Mouse (Mus musculus) G1E (cell line): ENCODE results near the gene Alg3. TPM values are rescaled to one million over a fixed set of nuclear protein-coding genes. Genes with fewer than 3 reads are reported as not detected.

Experiments used
- ATAC-seq: 2 replicates; pipeline ENCODE4 v1.8.0; 2016; ENCODE audit warnings: mild to moderate bottlenecking; ENCODE audit not compliant: insufficient number of reproducible peaks, poor library complexity, low FRiP score, severe bottlenecking; ENCODE audit errors: extremely low read depth
- DNase-seq: peaks from one replicate; pipeline ENCODE4 v3.0.0; 2012; ENCODE audit warnings: low spot score
- H3K27me3 ChIP-seq: 2 replicates; pipeline ENCODE4 v1.6.1; 2012; ENCODE audit warnings: mild to moderate bottlenecking, low read length, inconsistent platforms; ENCODE audit not compliant: insufficient read depth
- H3K36me3 ChIP-seq: replicated peaks from 2 replicates; pipeline ENCODE3; 2012; ENCODE audit warnings: mild to moderate bottlenecking, inconsistent platforms
- H3K4me1 ChIP-seq: 2 replicates; pipeline ENCODE4 v1.6.1; 2012; ENCODE audit warnings: low read depth, low read length, inconsistent platforms, mixed read lengths; ENCODE audit not compliant: insufficient read depth
- H3K4me3 ChIP-seq: 2 replicates; pipeline ENCODE4 v1.5.1; 2012; ENCODE audit warnings: low read depth, mild to moderate bottlenecking, inconsistent platforms, low read length, moderate library complexity, mixed read lengths
- H3K9me3 ChIP-seq: replicated peaks from 2 replicates; pipeline ENCODE4 v1.6.1; 2012; ENCODE audit warnings: inconsistent platforms
- CTCF ChIP-seq: IDR thresholded peaks from 2 replicates; pipeline ENCODE4 v1.5.1; 2012; ENCODE audit warnings: low read depth, low read length, inconsistent platforms, mixed read lengths
- GATA1 ChIP-seq: IDR thresholded peaks from 2 replicates; pipeline ENCODE4 v1.6.1; 2012; ENCODE audit warnings: borderline replicate concordance, low read length, inconsistent platforms, mixed read lengths
- GATA2 ChIP-seq: IDR thresholded peaks from 2 replicates; pipeline ENCODE4 v1.6.1; 2012; ENCODE audit warnings: low read depth, low read length, inconsistent platforms, borderline replicate concordance
- POLR2AphosphoS5 ChIP-seq: IDR thresholded peaks from 2 replicates; pipeline ENCODE4 v1.6.1; 2012; ENCODE audit warnings: low read depth, low read length, inconsistent platforms; ENCODE audit not compliant: insufficient replicate concordance
- TAL1 ChIP-seq: conservative IDR thresholded peaks from 2 replicates; pipeline ENCODE4 v1.6.1; 2012; ENCODE audit warnings: low read depth, low read length, inconsistent platforms, mixed read lengths
- polyA plus RNA-seq: library from polyadenylated mRNA; stranded (reverse); fragments of >175 nt; gene quantifications from 2 replicates; pipeline ENCODE4 v1.2.3, GENCODE M21; 2012
- total RNA-seq, 2 experiments: library from RNA; stranded (forward) in 1 of 2; stranded (reverse) in 1 of 2; fragments of 200-1000 nt in 1 of 2; fragments of >200 nt in 1 of 2; fragmentation: Nextera tagmentation in 1 of 2; gene quantifications; 2 replicates each; pipeline ENCODE4 v1.2.3; 2014 to 2017

Gene Alg3
- total RNA-seq (2014; fragmentation: Nextera tagmentation), result 36.3 and 45.6 TPM in 2 replicates
- 9.9 and 12.0 TPM in 2 replicates for total RNA-seq (2017)
- 5.5 and 12.8 TPM in 2 replicates for polyA plus RNA-seq

DNA sequence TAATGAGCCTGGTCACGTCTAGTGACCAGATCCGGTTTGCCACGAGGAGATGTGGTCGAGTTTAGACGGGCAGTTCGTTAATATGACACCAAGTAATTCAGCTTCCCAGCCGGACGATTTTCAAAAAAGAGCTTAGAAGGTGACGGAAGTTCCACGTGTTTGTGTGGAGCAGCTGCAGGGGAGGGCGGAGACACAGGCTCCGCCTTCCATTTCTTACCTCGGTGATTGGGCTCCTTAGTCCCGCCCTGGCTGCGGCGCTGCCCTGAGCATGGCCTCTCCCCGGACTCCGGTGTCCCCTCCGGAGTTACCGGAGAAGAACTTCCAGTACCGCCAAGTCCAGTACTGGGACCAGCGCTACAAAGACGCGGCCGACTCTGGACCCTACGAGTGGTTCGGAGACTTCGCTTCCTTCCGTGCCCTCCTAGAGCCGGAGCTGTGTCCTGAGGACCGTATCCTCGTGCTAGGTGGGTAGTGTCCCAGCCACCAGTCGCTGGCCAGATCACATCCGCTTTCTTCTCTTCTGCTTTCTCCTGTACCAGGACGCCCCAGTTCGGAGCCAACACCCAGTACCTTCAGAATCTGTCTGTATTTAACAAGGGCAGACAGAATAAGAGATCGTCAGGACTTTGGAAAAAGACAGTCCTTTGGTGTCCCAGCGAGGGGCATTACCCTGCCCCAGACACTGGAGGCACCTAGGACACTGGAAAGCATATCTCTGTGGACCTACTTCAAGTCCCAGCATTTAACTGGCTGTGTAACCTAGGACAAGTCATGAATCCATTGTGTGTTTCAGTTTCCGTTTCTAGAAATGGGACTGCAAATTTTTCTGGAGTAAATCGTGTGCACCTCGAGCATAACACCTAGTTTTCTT, at the start of gene Alg3, which contains the start of the genes Eef1akmt4 and Gm49333:
Gene Alg3, minus strand, starts transcription at position 379 of the 871 bp plus-strand sequence.
Gene Eef1akmt4, plus strand, starts transcription at position 237 of the 871 bp plus-strand sequence.
Gene Gm49333, plus strand, starts transcription at position 254 of the 871 bp plus-strand sequence.
- Histone ChIP-seq H3K27me3 (no peaks in the 10 kb centered on the region), H3K4me3 (peak within 1 kb of the TSS; percentile 85), H3K9me3 (no peaks in the 10 kb centered on the region), H3K36me3 (peaks cover 58% of the 10 kb centered on the region), H3K4me1 (peaks cover 36% of the 10 kb centered on the region)
- TF ChIP-seq TAL1, result no peak
- TF ChIP-seq GATA1, result no peak
- no peak for TF ChIP-seq POLR2AphosphoS5
- no peak for TF ChIP-seq CTCF
- TF ChIP-seq GATA2, result no peak
- DNase-seq (peak; percentile 95), ATAC-seq (peak; percentile 94)

DNA sequence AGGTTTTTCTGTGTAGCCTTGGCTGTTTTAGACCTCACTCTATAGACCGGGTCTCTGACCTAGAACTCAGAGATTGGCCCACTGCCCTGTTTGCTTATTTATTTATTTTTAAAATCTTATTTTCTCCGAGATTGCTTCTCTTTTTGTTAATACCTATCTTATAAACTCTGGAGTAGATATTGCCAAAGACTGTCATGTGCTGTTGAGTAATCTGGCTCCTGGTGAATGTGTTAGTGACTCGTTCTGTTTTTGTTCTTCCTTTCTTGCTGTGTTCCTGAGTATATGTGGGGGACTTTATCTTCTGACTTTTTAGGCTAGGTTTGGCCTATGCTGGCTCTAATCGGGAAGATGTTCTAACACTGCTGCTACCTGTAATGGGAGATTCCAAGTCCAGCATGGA, 46.1 kb upstream of the Alg3 start:
- H3K36me3 ChIP-seq, result peaks cover 97% of the 10 kb centered on the region
- ATAC-seq, result no peak
- TF ChIP-seq GATA2, result no peak
- TF ChIP-seq POLR2AphosphoS5, result no peak
- no peak for TF ChIP-seq GATA1
- TF ChIP-seq TAL1, result no peak
- no peak for TF ChIP-seq CTCF
- H3K9me3 ChIP-seq, result no peaks in the 10 kb centered on the region
- H3K27me3 ChIP-seq, result no peaks in the 10 kb centered on the region
- H3K4me1 ChIP-seq, result peaks cover 9% of the 10 kb centered on the region
- no peak for DNase-seq
- no peak overlapping the region for H3K4me3 ChIP-seq

DNA sequence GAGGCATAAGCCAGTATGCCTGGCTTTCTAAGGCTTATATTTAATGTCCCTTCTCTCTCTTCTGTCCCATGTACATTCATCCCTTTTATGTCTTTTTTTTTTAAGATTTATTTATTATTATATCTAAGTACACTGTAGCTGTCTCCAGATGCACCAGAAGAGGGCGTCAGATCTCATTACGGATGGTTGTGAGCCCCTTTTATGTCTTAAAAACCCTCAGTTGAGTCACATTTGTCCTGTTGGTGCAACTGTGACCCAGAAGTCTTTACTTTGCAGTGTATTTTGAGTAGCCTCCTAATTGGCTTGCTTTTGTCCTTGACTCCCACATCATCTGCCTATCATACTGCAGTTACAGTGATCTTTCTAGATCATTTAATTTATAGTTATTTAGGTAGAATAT, 41.8 kb upstream of the Alg3 start:
- DNase-seq, result no peak
- no peak for ATAC-seq

DNA sequence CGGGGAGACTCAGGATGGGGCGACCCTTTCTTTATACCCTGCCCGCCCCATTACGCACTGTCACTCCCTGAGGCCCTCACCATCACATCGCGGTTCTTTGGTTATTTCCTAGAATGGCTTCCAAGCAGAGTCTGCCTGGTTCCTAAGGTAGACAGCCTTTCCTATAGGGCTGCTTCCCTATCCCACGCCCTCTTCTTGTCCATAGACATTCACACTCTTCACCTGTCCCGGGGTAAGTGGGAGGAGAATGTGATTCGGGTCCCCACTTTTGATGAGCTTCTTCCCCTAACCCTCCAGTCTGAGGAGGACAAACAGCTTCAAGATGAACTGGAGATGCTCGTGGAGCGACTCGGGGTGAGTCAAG, 40.4 kb upstream of the Alg3 start:
- Histone ChIP-seq H3K27me3 (no peaks in the 10 kb centered on the region), H3K4me3 (peak overlapping the region; percentile 85), H3K36me3 (peaks cover 41% of the 10 kb centered on the region), H3K9me3 (no peaks in the 10 kb centered on the region), H3K4me1 (peaks cover 17% of the 10 kb centered on the region)
- DNase-seq, result no peak
- TF ChIP-seq GATA2 (no peak), POLR2AphosphoS5 (no peak), TAL1 (no peak), GATA1 (no peak), CTCF (no peak)
- ATAC-seq, result no peak

More for the DNA sequence above, 41.8 kb upstream of the Alg3 start:
- Histone ChIP-seq H3K36me3 (peaks cover 54% of the 10 kb centered on the region), H3K4me3 (no peak overlapping the region; the same call in 1 of the 2 replicates), H3K4me1 (peaks cover 15% of the 10 kb centered on the region), H3K9me3 (no peaks in the 10 kb centered on the region), H3K27me3 (no peaks in the 10 kb centered on the region)
- TF ChIP-seq GATA2, result no peak

GRCm38 (mm10) chr16:20651076-20651946, 39.8 kb upstream of the Alg3 start, which contains the start of gene Psmd2:
Gene Psmd2 (plus strand): TSS chr16:20651652.
- ATAC-seq (peak; percentile 87), DNase-seq (peak; percentile 77)
- TF ChIP-seq POLR2AphosphoS5 (peak; percentile 67; the same call in 1 of the 2 replicates), CTCF (no peak)
- Histone ChIP-seq H3K36me3 (peaks cover 34% of the 10 kb centered on the region), H3K9me3 (no peaks in the 10 kb centered on the region), H3K4me1 (peaks cover 22% of the 10 kb centered on the region), H3K4me3 (peak within 1 kb of the TSS; percentile 85), H3K27me3 (no peaks in the 10 kb centered on the region)

- DNase-seq, result no peak
- H3K9me3 ChIP-seq, result no peaks in the 10 kb centered on the region
- H3K36me3 ChIP-seq, result no peaks in the 10 kb centered on the region
- no peak for TF ChIP-seq CTCF
- TF ChIP-seq TAL1, result no peak
- TF ChIP-seq POLR2AphosphoS5, result no peak
- TF ChIP-seq GATA2, result no peak
- no peak for TF ChIP-seq GATA1
- H3K27me3 ChIP-seq, result peaks cover 17% of the 10 kb centered on the region
- ATAC-seq, result no peak
- no peak overlapping the region for H3K4me3 ChIP-seq
- H3K4me1 ChIP-seq, result peaks cover 35% of the 10 kb centered on the region
Observed at GRCm38 (mm10) chr16:20643911-20644310, 32.4 kb upstream of the Alg3 start.
